Mouse (Mus musculus) lung, postnatal 0 days (tissue): ENCODE measurements around the gene Nrxn2.

ENCODE experiments used
- CTCF ChIP-seq: IDR thresholded peaks from 2 replicates; pipeline ENCODE4 v1.5.1; 2016; ENCODE audit warnings: antibody characterized with exemption, mild to moderate bottlenecking
- EP300 ChIP-seq: IDR thresholded peaks from 2 replicates; pipeline ENCODE4 v1.6.1; 2016; ENCODE audit warnings: antibody characterized with exemption, mild to moderate bottlenecking, control low read depth

GRCm38 (mm10) chr19:6529265-6529985, 110.9 kb downstream of the Nrxn2 start:
- TF ChIP-seq CTCF (no peak), EP300 (no peak)
